Mouse (Mus musculus): ENCODE measurements around the gene Ifnlr1. TPM values are rescaled to one million over a fixed set of nuclear protein-coding genes. Genes with fewer than 3 reads are reported as not detected.

Ifnlr1 gene
- total and polyA plus RNA-seq, 3 experiments: 0.04 TPM; not detected in 2

DNA sequence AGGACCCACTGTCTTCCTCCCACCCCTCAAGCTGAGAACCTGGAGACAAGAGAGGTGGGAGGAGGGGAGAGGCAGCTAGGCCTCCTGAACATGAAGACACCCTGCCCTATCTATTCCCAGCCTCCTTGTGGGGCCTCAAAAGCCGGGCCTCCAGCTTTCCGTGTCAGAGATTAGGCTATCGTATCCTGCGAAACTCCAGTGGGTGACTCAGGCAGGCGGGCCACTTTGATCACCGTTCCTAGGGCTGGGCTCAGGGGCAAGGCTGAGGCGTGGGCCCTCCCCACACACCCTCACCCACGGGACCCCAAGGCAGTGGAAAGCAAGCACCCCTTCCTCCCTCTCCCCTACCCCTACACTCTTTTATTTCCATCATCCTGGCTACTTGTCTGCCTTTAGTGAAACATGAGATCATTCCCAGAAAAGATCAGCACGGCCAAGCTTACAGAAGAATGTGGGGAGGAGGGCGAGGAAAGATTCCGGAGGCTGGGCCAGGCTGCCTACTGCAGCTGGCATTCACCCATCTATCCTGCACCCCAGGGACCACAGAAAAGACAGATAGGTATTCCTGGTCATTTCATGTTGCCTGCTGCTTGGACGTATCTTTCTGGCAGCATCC lies 41.0 kb upstream of the Ifnlr1 start:
- Histone ChIP-seq H3K9me3 (replicated peaks; ENCODE audit: low read length) (peaks cover 11% of the 10 kb centered on the region), H3K4me1 (ENCODE audit: control insufficient read depth in 1 of 2, insufficient read depth in 2 of 2) (no peaks in the 10 kb centered on the region), H3K79me2 (replicated peaks; ENCODE audit: control insufficient read depth, extremely low read depth, insufficient read depth, poor library complexity, severe bottlenecking) (no peaks in the 10 kb centered on the region), H3K27ac (ENCODE audit: insufficient read depth, low read depth) (no peak overlapping the region), H3K27me3 (replicated peaks) (peaks cover 35% of the 10 kb centered on the region), H3K4me3 (replicated peaks in 1 of 3; ENCODE audit: low read depth in 2 of 3, low read length in 2 of 3, poor library complexity in 1 of 3) (no peak overlapping the region), H3K36me3 (replicated peaks in 1 of 2; ENCODE audit: control insufficient read depth in 1 of 2, insufficient read depth in 1 of 2, low read length in 1 of 2) (no peaks in the 10 kb centered on the region), H3K4me2 (ENCODE audit: insufficient read depth, low read depth, poor library complexity, severe bottlenecking) (no peak overlapping the region), H3K9ac (ENCODE audit: insufficient read depth, low read depth) (no peak overlapping the region)
- TF ChIP-seq MEF2A (IDR thresholded peaks at IDR 0.05; ENCODE audit: borderline replicate concordance, low read depth, low read length): no peak
- TF ChIP-seq MAZ (IDR thresholded peaks at IDR 0.05; ENCODE audit: low read depth, low read length): no peak
- TF ChIP-seq POLR2AphosphoS2 (IDR thresholded peaks at IDR 0.05; ENCODE audit: low read depth, low read length): no peak
- TF ChIP-seq EP300 (IDR thresholded peaks at IDR 0.05; ENCODE audit: low read length): no peak
- no peak for TF ChIP-seq RCOR1 (conservative IDR thresholded peaks at IDR 0.05; ENCODE audit: low read depth, low read length)
- TF ChIP-seq MXI1 (IDR thresholded peaks at IDR 0.05; ENCODE audit: low read depth, low read length): no peak
- TF ChIP-seq SMC3 (IDR thresholded peaks at IDR 0.05; ENCODE audit: low read depth, low read length): no peak
- TF ChIP-seq JUN (IDR thresholded peaks at IDR 0.05; ENCODE audit: insufficient read depth, low read depth, low read length): no peak
- TF ChIP-seq TBP (conservative IDR thresholded peaks at IDR 0.05; ENCODE audit: low read depth, low read length): no peak
- TF ChIP-seq TCF12 (IDR thresholded peaks at IDR 0.05; ENCODE audit: low read depth, low read length): no peak
- TF ChIP-seq MYC (IDR thresholded peaks at IDR 0.05; ENCODE audit: low read depth, low read length): no peak
- no peak for TF ChIP-seq BHLHE40 (IDR thresholded peaks at IDR 0.05; ENCODE audit: low read depth, low read length)
- no peak for TF ChIP-seq CTCF (conservative IDR thresholded peaks at IDR 0.05 in 1 of 2, IDR thresholded peaks at IDR 0.05 in 1 of 2; ENCODE audit: low read depth in 2 of 2, low read length in 2 of 2)
- no peak for TF ChIP-seq RAD21 (IDR thresholded peaks at IDR 0.05; ENCODE audit: low read depth, low read length)
- TF ChIP-seq HCFC1 (IDR thresholded peaks at IDR 0.05; ENCODE audit: low read depth, low read length): no peak
- TF ChIP-seq ZKSCAN1 (IDR thresholded peaks at IDR 0.05; ENCODE audit: borderline replicate concordance, low read depth, low read length): no peak
- TF ChIP-seq MAFK (IDR thresholded peaks at IDR 0.05; ENCODE audit: insufficient replicate concordance, low read length): no peak
- no peak for TF ChIP-seq ZMIZ1 (IDR thresholded peaks at IDR 0.05; ENCODE audit: low read depth, low read length)
- dilution Hi-C loops (cut with MboI; ENCODE audit: extremely low pct_ligation_motif_present, extremely low pct_unique_long_range_greater_than_20kb, low sequenced_read_pairs) (no loop called here), in situ Hi-C loops (cut with MboI; ENCODE audit: low pct_ligation_motif_present, low pct_unique_long_range_greater_than_20kb, low sequenced_read_pairs) (no loop called here)
- no peak for DNase-seq (ENCODE audit: extremely low read depth)

DNA sequence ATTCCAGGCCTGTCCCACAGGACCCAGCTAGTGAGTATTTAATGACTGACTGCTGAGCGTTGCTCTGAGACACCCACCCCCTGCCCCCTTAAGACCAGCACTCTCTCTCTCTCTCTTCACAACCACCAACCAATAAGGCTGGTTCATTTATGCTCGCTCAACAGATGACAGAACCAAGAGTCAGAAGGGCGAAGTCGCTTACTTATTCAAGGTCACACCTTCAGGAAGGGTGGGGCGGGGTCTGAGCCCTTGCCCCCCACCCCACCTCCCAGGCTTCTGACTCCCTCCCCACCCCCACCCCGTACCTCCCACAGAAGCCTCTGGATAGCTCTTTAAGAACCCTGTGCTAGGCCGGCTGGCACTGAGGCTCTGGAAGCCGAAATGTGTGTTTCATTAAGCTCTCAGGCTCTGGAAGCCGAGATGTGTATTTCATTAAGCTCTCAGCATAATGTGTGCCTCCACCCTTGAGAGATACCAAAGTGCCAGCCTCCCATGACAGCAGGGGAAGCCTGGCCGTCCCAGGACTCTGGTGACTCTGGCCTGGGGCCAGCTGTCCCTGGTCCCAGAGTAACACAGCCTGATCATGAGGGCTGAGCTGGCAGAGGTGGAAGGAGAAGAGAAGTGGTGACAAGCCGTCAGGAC lies 33.0 kb upstream of the Ifnlr1 start:
- TF ChIP-seq BHLHE40 (IDR thresholded peaks at IDR 0.05; ENCODE audit: low read depth, low read length) (no peak), CHD1 (IDR thresholded peaks at IDR 0.05; ENCODE audit: low read depth, low read length) (no peak), ZC3H11A (IDR thresholded peaks at IDR 0.05; ENCODE audit: low read depth, low read length) (no peak), JUN (IDR thresholded peaks at IDR 0.05; ENCODE audit: insufficient read depth, low read depth, low read length) (no peak), CTCF (conservative IDR thresholded peaks at IDR 0.05 in 1 of 2, IDR thresholded peaks at IDR 0.05 in 1 of 2; ENCODE audit: low read depth in 2 of 2, low read length in 2 of 2) (no peak), RAD21 (IDR thresholded peaks at IDR 0.05; ENCODE audit: low read depth, low read length) (no peak)

More for the DNA sequence above, 33.0 kb upstream of the Ifnlr1 start:
- peaks cover 11% of the 10 kb centered on the region for H3K27me3 ChIP-seq (replicated peaks)
- no peak overlapping the region for H3K27ac ChIP-seq (ENCODE audit: insufficient read depth, low read depth)
- H3K4me3 ChIP-seq (replicated peaks in 1 of 3; ENCODE audit: low read depth in 2 of 3, low read length in 2 of 3, poor library complexity in 1 of 3): no peak overlapping the region
- H3K9me3 ChIP-seq (replicated peaks; ENCODE audit: low read length): peaks cover 4% of the 10 kb centered on the region
- H3K79me2 ChIP-seq (replicated peaks; ENCODE audit: control insufficient read depth, extremely low read depth, insufficient read depth, poor library complexity, severe bottlenecking): no peaks in the 10 kb centered on the region
- dilution Hi-C loops (cut with MboI; ENCODE audit: extremely low pct_ligation_motif_present, extremely low pct_unique_long_range_greater_than_20kb, low sequenced_read_pairs): no loop called here
- H3K36me3 ChIP-seq (replicated peaks in 1 of 2; ENCODE audit: control insufficient read depth in 1 of 2, insufficient read depth in 1 of 2, low read length in 1 of 2): no peaks in the 10 kb centered on the region
- H3K4me2 ChIP-seq (ENCODE audit: insufficient read depth, low read depth, poor library complexity, severe bottlenecking): no peak overlapping the region
- H3K9ac ChIP-seq (ENCODE audit: insufficient read depth, low read depth): no peak overlapping the region
- no peak for DNase-seq (ENCODE audit: extremely low read depth)
- H3K4me1 ChIP-seq (ENCODE audit: control insufficient read depth in 1 of 2, insufficient read depth in 2 of 2): no peaks in the 10 kb centered on the region
- in situ Hi-C loops (cut with MboI; ENCODE audit: low pct_ligation_motif_present, low pct_unique_long_range_greater_than_20kb, low sequenced_read_pairs): no loop called here

All from CH12.LX (cell line).